Mouse (Mus musculus) adrenal gland, adult 10 weeks (tissue): ENCODE measurements around the gene Speer3. TPM values are rescaled to one million over a fixed set of nuclear protein-coding genes. Genes with fewer than 3 reads are reported as not detected.

Experiments used
- polyA plus RNA-seq: library from polyadenylated mRNA; stranded (reverse); fragments of 350-450 nt; fragmentation: Illumina TruSeq; extraction: RNeasy Lipid Tissue Mini Kit (QIAGEN cat#74804); gene quantifications from one replicate; pipeline ENCODE4 v1.2.3, GENCODE M21; 2014; ENCODE audit warnings: low read depth, low replicate concordance

Speer3 gene
- polyA plus RNA-seq, result not detected

DNA sequence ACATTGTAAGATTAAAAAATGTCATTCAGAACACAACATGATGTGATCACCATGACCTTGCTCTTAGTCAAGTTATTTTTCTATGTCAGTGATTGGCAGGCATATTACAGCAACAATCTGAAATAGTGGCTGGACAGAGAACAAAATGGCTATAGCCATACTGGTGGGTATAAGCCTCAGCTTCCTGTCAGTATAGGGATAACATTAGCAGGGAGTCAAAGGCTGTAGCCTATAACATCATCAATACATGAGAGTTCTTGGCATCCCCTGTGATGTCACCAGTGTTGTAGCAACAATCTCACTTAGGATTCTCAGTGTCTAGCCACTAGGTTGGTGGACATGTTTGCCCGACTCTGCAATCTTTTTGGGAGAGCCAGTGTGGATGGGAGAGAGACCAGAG lies at the start of gene Speer3:
Gene Speer3 (plus strand): TSS at position 301 of the 400 bp plus-strand sequence.

Other genes starting within 250 kb of the Speer3 start
- 0.41 TPM for gene Sema3e, start 233.7 kb downstream of the Speer3 start, polyA plus RNA-seq